Mouse (Mus musculus) cerebral cortex, adult 2 months (tissue): ENCODE data around the gene Calml4.

Source experiments
- WGBS: fragments of 180-500 bp; shearing (Covaris S2); methylation state at CpG from one replicate; pipeline ENCODE4 v1.1.7; 2018; 5-methylcytosine and 5-hydroxymethylcytosine counted together

The Calml4 gene

DNA sequence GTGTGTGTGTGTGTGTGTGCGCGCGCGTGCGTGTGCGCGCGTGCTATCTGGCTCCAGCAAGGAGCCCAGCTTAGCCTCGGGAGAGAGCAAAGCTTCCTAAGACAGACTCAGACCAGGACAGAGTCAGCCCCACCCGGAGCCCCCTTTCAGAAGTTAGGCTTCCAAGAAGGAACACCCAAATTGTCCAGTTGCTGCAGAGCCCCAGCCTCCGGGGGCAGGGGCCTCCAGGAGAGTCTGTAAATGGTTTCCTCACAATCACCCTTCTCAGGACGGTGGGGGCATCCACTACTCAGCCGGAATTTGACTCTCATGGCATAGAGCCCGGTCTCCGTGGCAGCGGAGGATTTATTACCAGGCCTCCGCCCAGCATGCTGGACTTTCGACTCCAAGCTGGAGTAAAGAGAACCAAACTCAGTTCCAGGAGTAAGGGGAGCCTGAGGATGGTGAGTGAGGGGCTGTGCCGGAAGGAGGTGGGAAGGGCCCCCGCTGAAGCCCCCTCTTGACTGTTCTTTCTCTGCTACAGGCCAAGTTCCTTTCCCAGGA is at the start of gene Calml4:
TSS of gene Calml4 (plus strand) at position 362 of the 543 bp plus-strand sequence.
- WGBS, result 54% methylated on average over 20 of the region's 20 CpGs

- 15% methylated on average over 8 of the region's 8 CpGs for WGBS
These were observed 47.8 kb upstream of the Calml4 start for GRCm38 (mm10) chr9:62810095-62810494.

DNA sequence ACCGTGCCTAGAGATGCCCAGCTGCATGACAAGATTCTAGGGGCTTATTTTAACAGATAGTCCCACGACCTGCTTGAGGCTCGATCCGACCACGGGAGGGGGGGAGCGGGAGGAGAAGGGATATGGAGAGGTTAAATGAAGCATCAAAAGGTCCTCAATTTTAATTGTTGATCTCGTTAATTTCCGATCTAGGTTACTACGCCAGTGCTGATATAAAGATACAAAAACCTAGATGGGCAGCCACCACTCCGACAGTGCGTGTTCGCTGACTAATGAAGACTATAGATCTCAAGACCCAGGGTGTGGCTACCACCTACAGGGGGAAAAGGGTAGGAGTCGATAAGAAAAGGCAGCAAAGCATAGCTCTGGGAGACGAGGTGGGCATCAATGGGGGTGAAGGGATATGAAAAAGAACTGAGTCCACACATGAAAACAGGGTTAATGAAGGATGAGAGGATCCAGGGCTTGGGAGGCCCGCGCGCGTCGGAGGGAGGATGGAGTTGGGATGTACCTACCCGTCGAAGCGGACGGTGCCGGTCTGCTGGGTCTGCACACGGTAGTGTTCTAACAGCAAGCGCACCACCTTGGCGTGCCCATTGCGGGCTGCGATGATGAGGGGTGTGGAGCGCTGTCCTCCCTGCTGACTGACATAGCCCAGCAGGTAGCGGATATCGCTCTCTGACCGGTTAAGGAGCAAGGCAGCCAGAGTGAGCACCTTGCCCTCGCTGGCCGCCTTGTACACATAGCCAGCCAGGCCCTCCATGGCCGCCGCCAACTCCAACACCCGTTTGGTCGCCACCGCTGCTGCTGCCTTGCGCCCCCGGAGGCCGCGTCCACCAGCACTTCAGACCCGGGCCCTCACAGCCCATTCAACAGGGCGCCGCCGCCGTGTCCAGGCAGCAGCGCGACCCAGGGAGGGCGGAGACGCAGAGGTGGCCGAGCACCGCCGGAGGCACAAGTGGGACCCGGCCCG is 47.1 kb upstream of the Calml4 start:
- WGBS, result under 1% methylated on average over 58 of the region's 58 CpGs

- under 1% methylated on average over 67 of the region's 68 CpGs for WGBS
These were observed 46.3 kb upstream of the Calml4 start, which contains the start of gene Fem1b for GRCm38 (mm10) chr9:62811516-62812121. Gene Fem1b, minus strand, starts transcription at chr9:62811934.

GRCm38 (mm10) chr9:62812216-62813049 is 45.4 kb upstream of the Calml4 start:
- WGBS, result 15% methylated on average over 14 of the region's 14 CpGs

DNA sequence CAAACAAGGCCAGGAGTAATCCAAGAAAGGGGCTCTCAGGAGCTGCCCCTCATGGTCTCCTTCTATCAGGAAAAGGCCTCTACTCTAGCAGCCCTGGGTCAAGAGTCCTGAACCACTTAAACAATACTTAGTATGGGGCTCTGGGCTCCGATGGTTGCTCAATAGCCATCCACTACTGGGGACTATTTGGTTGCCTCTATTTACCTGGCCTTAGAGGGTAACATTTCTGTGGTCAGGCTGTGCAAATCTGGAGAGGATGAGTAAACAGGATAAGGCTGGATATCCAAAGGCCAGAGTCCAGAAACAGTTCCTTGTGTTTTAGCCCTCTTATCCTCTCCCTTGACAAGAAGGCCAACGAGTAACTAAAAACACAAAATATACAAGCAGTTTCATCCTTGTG is 43.1 kb upstream of the Calml4 start:
- 97% methylated on average over 2 of the region's 2 CpGs for WGBS

DNA sequence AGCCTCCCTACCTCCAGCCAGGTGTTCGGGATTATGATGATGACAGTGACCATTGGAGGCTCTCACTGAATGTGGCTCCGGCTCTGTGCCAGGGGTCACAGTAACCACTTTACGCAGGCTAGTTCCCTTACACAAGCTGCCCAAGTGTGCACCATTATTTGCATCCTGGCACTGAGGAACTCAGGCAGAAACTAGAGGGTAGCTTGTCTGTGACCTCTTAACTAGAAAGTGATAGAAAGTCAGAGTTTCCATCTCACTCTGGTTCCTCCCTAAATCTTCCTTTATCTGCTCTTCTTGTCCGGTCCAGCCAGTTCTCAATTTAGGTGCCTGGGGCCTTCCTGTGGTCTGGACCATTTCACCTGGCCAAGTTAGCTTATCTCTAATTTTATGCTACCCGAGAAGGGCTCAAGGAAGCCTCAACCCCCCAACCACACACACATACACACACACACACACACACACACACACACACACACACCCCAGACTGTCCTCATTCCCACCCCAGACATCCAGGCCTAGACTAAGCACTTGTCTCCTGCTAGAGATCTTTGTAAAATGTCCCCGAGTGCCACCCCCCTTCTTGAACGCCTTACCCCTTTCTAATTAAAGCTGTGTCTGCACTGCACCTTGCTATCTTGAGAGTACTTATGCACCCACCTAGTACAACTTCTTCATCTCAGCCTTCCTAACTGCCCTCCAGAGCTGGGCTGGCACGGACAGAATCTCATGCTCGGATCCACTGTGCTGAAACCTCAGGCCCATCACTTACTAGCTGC is 41.4 kb upstream of the Calml4 start:
- WGBS, result 78% methylated on average over 9 of the region's 9 CpGs

DNA sequence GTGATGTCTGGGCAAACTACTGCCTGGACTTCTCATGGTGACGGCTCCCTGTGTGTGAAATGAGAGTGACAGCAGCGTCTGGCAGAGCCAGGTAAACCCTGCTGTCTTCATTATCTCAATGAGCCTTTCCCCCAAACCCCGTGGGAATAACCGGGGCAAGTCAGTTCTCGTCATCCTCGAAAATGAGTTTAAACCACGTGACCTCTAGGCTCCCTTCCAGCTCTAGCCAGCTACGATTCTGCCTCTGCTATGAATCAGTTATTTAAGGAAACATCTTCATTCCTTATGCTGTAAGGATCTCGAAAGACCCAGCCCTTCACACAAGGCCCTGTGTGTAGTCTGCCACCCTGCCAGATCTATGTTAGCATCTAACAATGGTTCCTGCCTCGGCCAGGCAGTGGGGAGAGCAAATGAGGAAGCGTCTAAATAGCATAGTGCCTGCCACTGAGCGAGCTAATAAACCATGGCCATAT is 40.7 kb upstream of the Calml4 start:
- WGBS, result 32% methylated on average over 12 of the region's 12 CpGs

GRCm38 (mm10) chr9:62817828-62818614 is 39.9 kb upstream of the Calml4 start:
- 75% methylated on average over 4 of the region's 4 CpGs for WGBS

GRCm38 (mm10) chr9:62819494-62819893 is 38.4 kb upstream of the Calml4 start:
- 87% methylated on average over 3 of the region's 3 CpGs for WGBS

GRCm38 (mm10) chr9:62819910-62820309 is 38.0 kb upstream of the Calml4 start:
- 89% methylated on average over 6 of the region's 6 CpGs for WGBS

- WGBS, result 96% methylated on average over 6 of the region's 6 CpGs
These were observed 37.1 kb upstream of the Calml4 start for GRCm38 (mm10) chr9:62820829-62821228.

- WGBS, result 96% methylated on average over 7 of the region's 7 CpGs
These were observed 36.1 kb upstream of the Calml4 start for GRCm38 (mm10) chr9:62821811-62822210.

DNA sequence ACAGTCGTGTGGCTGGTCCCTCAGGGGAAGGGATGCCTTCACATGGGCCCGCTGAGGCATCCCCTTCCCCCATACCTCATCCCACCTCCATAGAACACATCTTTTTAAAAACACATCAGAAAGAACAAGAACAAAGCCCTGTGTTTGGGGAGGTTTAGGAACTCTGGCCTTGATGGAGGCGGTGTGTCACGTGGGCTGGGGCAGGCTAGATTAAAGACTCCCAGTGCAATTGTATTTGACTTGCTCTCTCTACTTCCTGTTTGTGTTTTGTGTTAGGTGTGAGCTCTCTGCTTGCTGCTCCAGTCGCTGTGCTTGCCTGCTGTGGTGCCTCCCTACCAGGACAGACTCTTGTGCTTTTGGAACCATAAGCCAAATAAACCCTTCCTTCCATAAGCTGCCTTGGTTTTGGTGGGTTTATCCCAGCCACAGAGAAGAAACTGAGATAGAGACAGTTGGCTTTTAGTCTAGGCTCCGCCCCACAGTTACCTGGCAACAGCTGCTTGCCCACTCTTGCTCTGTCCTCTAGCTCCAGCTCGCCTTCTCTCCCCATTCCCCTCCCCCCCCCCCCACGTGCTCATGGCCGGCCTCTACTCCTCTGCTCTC is 32.0 kb upstream of the Calml4 start:
- WGBS, result 33% methylated on average over 9 of the region's 9 CpGs

- 28% methylated on average over 7 of the region's 7 CpGs for WGBS
These were observed 31.4 kb upstream of the Calml4 start for GRCm38 (mm10) chr9:62826456-62826855.

DNA sequence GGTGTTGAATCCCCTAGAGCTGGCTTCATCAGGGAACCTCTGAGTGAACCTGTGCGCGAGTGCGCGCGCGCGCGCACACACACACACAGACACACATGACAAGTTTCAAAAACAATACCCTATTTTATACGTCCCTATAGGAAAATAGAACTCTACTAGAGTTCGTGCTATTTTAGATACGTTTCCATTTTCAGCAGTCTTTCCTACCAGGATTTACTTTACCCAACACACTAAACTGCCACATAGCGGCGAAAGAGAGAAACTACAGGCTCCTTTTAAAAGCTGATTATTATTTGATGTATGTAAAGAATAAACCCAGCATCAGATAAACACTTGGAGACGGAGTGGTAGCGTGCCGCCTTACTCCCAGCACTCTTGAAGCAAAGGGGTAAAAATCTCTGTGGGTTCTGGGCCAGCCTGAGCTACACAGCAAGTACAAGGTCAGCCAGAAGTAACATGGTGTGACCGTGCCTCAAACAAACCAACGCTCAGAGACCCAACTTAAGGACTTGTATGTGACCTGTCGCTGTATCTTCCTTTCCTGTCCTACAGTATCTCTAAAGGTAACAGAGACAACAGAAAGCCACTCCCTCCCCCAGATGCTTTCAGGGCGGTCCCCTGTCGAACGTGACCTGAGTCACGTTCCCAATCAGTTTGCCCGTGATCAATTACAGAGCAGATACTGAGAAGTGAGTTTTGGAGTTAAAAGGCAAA is 29.8 kb upstream of the Calml4 start:
- 5% methylated on average over 24 of the region's 24 CpGs for WGBS

- under 1% methylated on average over 23 of the region's 23 CpGs for WGBS
These were observed 29.2 kb upstream of the Calml4 start for GRCm38 (mm10) chr9:62828662-62829086.

- 86% methylated on average over 6 of the region's 6 CpGs for WGBS
These were observed 28.0 kb upstream of the Calml4 start for GRCm38 (mm10) chr9:62829877-62830276.

DNA sequence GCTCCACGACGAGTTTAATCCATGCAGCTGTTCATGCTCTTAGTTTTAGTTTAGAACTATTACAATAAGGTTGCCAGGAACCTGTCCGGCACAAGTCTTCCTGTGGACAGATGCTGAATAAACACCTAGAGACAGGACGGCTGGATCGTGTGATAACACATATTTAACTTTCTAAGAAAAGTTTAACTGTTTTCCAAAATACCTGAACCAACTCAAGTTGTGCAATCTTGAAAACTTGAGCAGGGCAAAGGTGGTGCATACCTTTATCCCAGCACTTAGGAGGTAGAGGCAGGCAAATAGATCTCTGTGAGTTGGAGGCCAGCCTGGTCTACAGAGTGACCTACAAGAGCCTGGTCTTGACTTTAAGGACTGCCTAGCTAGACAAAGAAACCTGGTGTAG is 23.0 kb upstream of the Calml4 start:
- 82% methylated on average over 5 of the region's 5 CpGs for WGBS
